Mouse (Mus musculus) megakaryocyte-erythroid progenitor cell, adult 5-6 weeks (primary cell): ENCODE data around the gene Pnpla2. TPM values are rescaled to one million over a fixed set of nuclear protein-coding genes. Genes with fewer than 3 reads are reported as not detected.
"Not testable (repeated sequence)": the region's sequence is repeated elsewhere in the genome, so short reads cannot be mapped to it uniquely, and the experiment has no call there.

ENCODE experiments used
- ATAC-seq: replicated peaks from 2 replicates; pipeline ENCODE4 v1.8.0; 2016; ENCODE audit warnings: mild to moderate bottlenecking, inconsistent platforms; ENCODE audit not compliant: severe bottlenecking, poor library complexity, low FRiP score, low TSS enrichment
- total RNA-seq, 2 experiments: library from RNA; stranded (forward) in 1 of 2; stranded (reverse) in 1 of 2; fragments of 200-1000, 215-1000 nt in 1 of 2; fragments of >200 nt in 1 of 2; fragmentation: Nextera tagmentation in 1 of 2; gene quantifications; 2 replicates each; pipeline ENCODE4 v1.2.3; 2014 to 2017

Gene Pnpla2
- total RNA-seq, 2 experiments from 2014 or later: 17.8 to 32.6 TPM

GRCm38 (mm10) chr7:141443081-141443821 lies 11.7 kb upstream of the Pnpla2 start:
- ATAC-seq: peak; percentile 48

- peak; percentile 60 for ATAC-seq
Observed at GRCm38 (mm10) chr7:141443828-141444237, 11.2 kb upstream of the Pnpla2 start, which contains the start of gene Pidd1. Gene Pidd1 (minus strand): TSS chr7:141444025.

GRCm38 (mm10) chr7:141446374-141446773 lies 8.6 kb upstream of the Pnpla2 start:
- ATAC-seq: not testable (repeated sequence)

- peak; percentile 74 for ATAC-seq
Observed at GRCm38 (mm10) chr7:141447110-141447991, 7.6 kb upstream of the Pnpla2 start, which contains the start of gene Rplp2. Gene Rplp2 (plus strand): TSS chr7:141447370.

GRCm38 (mm10) chr7:141451928-141452327 lies 3.1 kb upstream of the Pnpla2 start:
- no peak for ATAC-seq

- ATAC-seq: no peak
Observed at GRCm38 (mm10) chr7:141453636-141454035, 1.4 kb upstream of the Pnpla2 start.

GRCm38 (mm10) chr7:141455610-141456314 lies 764 bp downstream of the Pnpla2 start:
- ATAC-seq: peak; percentile 33; the same call in 1 of the 2 replicates

- no peak for ATAC-seq
Observed at GRCm38 (mm10) chr7:141456739-141457138, 1.7 kb downstream of the Pnpla2 start.

- ATAC-seq: no peak
Observed at GRCm38 (mm10) chr7:141457236-141457635, 2.2 kb downstream of the Pnpla2 start.

GRCm38 (mm10) chr7:141457986-141458660 lies 3.1 kb downstream of the Pnpla2 start:
- ATAC-seq: no peak

GRCm38 (mm10) chr7:141458661-141459060 lies 3.7 kb downstream of the Pnpla2 start:
- ATAC-seq: no peak

GRCm38 (mm10) chr7:141459301-141459711 lies 4.3 kb downstream of the Pnpla2 start:
- ATAC-seq: no peak

- ATAC-seq: no peak
Observed at GRCm38 (mm10) chr7:141460001-141460390, 5.0 kb downstream of the Pnpla2 start.

GRCm38 (mm10) chr7:141460391-141461113 lies 5.6 kb downstream of the Pnpla2 start, which contains the start of gene Cracr2b:
Gene Cracr2b (plus strand): TSS chr7:141461094.
- no peak for ATAC-seq

- ATAC-seq: no peak
Observed at GRCm38 (mm10) chr7:141461521-141462332, 6.7 kb downstream of the Pnpla2 start.

GRCm38 (mm10) chr7:141462333-141462821 lies 7.4 kb downstream of the Pnpla2 start:
- no peak for ATAC-seq

- no peak for ATAC-seq
Observed at GRCm38 (mm10) chr7:141463824-141464602, 9.0 kb downstream of the Pnpla2 start.
